Mouse (Mus musculus) CD8-positive naive resting alpha-beta T cell, adult 2 months (primary cell): ENCODE measurements around the gene Dtymk.
"Not testable (repeated sequence)": the region's sequence is repeated elsewhere in the genome, so short reads cannot be mapped to it uniquely, and the experiment has no call there.

Source experiments
- DNase-seq, 2 experiments: peaks; one replicate each; pipeline ENCODE4 v3.0.0; 2022; ENCODE audit warnings: low read depth in 2 of 2, low spot score in 2 of 2

Gene Dtymk

DNA sequence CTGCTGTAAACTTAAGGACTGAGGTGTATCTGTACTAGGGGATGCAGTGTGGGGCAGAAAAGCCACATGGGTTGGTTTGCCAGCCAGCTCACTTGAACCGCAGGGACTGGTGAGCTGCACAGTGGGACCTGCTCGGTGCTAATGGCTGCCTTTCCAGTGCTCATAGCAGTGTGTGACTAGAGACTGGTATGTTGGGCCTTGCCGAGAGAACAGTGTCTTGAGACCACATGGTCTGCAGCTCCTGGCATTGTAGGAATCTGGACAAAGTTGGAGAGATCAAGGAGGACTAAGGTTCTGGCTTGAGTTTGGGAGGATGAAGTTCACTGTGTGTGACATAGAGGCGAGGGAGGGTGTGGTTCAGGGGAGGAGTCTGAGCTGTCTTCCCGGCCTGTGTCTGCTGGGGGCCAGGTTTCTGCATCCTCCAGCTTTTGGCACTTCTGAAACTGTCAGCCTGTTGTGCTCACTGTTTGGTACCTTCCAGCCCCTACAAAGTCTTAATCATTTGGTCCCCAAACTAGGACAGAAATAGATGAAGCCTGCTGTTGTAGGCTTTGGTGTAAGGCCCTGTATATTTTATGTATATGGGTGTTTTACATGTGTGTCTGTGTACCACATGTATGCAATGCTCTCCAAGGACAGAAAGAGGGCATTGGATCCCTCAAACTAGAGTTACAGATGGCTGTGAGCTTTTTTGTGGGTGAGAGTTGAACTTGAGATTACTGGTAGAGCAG, 3.7 kb upstream of the Dtymk start:
- no peak for DNase-seq

- no peak for DNase-seq
Measured at GRCm38 (mm10) chr1:93804818-93805217, 3.1 kb upstream of the Dtymk start.

- peak; percentile 99 to 100 for DNase-seq
Measured at GRCm38 (mm10) chr1:93803556-93804507, 2.1 kb upstream of the Dtymk start, which contains the start of gene Ing5. Gene Ing5, plus strand, starts transcription at chr1:93803965.

- DNase-seq: no peak
Measured at GRCm38 (mm10) chr1:93802771-93803170, 1.0 kb upstream of the Dtymk start.

GRCm38 (mm10) chr1:93800670-93801503, 847 bp downstream of the Dtymk start:
- no peak for DNase-seq

DNA sequence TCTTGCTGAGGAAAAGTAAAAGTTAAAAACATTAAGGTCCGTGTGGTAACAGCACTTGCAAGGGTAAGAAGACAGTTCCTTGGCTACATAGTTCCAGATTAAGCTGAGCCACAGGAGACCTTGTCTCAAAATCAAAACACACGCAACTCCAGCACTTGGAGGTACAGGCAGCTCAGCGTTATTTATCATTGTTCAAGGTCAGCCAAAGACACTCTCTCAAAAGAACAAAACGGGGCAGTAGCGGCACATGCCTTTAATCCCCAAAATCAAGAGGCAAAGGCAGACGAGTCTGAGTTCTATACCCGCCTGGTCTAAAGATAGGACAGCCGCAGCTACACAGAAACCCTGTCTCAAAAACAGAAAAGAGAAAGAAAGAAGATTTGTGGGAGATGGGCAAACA, 5.8 kb downstream of the Dtymk start:
- DNase-seq: no peak

DNA sequence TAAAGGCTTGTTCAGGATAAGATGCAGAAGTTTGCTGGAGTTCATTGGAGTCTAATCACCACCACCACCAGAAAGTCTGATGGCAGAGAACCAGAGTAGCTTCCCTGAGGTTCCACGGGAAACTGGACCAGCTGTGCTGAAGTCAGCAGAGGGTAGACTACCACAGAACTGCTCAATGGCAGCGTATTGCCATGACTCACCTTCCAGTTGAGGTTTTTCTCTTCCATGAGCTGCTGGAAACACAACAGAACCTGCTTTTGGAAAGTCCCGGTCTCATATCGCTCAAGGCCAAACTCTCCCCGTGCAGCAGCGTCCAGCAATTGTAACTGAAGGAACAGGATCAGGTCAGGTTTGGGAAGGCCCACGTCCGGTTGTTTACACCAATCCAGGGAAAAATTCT, 7.2 kb downstream of the Dtymk start:
- DNase-seq: no peak

DNA sequence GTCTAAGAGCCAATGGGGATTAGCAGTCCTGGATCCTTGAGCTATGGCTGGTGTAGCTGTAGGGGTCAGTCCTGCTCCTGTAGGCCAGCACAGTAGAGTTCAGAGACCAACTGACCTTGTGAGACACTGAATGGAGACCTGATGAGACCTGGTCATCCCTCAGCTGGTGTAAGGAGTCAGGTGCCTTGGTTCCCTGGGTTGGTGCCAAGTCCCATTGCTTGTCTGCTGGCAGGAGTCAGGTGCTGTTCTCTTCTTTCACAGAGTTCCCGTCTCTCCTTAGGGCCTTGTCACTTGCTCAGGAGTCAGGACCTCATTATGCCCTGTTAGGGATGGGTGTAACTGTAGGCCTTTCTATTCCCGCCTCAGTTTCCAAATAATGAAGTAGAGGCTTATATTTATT, 14.8 kb downstream of the Dtymk start:
- no peak for DNase-seq

DNA sequence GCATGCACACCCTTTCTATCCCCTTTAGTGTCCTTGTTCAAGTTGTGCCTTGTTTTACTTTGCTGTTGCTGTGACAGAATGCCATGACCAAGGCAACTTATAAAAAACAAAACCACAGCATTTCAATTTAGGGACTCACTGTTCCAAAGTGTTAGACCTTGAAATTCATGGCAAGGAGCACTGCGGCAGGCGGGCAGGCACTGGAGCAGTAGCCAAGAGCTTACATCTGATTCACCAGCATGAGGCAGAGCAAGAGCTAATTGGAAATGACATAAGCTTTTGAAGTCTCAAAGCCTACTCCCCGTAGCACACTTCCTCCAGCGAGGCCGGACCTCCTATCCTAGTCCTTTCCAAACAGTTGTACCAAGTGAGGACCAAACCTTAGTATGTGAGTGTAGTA, 25.0 kb downstream of the Dtymk start:
- no peak for DNase-seq

GRCm38 (mm10) chr1:93769901-93770300, 31.8 kb downstream of the Dtymk start:
- DNase-seq: no peak

DNA sequence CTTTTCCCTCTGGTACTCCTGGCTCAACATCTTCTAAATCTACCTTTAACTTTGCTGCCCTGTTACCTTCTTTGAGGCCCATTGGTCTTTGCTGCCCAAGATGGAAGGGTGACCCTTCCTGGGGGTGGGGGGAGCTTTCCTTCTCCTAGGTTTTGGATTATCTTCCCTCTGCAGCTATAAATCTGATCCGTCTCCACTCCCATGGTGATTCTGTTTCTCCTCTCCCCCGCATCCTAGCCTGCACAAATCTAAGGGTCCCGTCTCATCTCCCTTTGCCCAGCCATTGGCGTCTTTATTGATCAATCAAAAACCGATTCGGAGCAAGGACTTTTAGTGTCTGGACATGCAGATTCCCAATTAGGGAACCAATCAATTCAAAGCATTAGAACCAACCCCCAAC, 34.1 kb downstream of the Dtymk start:
- no peak for DNase-seq

- DNase-seq: no peak
Measured at GRCm38 (mm10) chr1:93764871-93765591, 36.7 kb downstream of the Dtymk start.

DNA sequence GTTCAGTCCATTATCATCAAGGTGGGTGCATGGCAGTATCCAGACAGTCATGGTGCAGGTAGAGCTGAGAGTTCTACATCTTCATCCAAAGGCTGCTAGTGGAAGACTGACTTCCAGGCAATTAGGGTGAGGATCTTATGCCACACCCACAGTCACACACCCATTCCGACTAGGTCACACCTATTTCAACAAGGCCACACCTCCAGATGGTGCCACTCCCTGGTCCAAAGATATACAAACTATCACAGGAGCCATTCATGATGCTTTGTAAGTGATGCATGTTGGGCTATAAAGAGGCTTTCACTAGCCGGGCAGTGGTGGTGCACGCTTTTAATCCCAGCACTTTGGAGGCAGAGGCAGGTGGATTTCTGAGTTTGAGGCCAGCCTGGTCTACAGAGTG, 38.2 kb downstream of the Dtymk start:
- DNase-seq: not testable (repeated sequence)

DNA sequence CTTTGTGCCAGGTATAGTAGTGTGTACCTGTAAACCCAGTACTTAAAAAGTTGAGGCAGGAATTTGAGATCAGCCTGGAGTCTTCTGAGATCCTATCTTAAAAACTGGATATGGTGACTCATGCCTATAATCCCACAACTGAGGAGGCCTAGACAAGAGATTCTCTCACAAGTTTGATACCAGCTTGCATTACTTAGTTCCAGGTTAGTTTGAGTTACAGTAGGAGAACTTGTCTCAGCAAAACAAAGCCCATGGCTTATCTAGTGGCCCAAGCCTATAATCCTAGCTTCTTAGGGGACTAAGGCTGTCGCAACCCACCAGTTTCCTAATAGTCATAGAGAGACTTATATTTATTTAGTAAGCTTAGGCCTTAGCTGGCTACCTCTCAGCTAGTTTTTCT, 41.7 kb downstream of the Dtymk start:
- DNase-seq: no peak

DNA sequence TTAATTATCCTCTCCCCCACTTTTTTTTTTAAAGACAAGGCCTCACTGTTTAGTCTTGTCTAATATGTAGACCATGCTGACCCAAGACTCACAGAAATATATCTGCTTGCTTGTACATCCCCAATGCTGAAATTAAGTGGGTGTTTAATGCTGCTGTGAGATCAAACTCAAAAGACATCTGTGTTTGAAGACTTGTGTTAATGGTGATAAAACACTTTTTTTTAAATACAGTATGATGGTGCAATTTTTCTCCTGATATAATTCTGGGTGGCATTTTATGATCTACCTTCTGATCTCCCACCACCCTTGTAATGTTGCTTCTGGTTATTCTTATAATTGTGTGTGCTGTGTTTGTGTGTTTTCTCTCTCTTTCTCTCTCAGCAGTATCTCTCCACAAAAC, 45.6 kb downstream of the Dtymk start:
- no peak for DNase-seq

GRCm38 (mm10) chr1:93755618-93756017, 46.1 kb downstream of the Dtymk start:
- no peak for DNase-seq

GRCm38 (mm10) chr1:93755291-93755610, 46.5 kb downstream of the Dtymk start:
- DNase-seq: no peak

DNA sequence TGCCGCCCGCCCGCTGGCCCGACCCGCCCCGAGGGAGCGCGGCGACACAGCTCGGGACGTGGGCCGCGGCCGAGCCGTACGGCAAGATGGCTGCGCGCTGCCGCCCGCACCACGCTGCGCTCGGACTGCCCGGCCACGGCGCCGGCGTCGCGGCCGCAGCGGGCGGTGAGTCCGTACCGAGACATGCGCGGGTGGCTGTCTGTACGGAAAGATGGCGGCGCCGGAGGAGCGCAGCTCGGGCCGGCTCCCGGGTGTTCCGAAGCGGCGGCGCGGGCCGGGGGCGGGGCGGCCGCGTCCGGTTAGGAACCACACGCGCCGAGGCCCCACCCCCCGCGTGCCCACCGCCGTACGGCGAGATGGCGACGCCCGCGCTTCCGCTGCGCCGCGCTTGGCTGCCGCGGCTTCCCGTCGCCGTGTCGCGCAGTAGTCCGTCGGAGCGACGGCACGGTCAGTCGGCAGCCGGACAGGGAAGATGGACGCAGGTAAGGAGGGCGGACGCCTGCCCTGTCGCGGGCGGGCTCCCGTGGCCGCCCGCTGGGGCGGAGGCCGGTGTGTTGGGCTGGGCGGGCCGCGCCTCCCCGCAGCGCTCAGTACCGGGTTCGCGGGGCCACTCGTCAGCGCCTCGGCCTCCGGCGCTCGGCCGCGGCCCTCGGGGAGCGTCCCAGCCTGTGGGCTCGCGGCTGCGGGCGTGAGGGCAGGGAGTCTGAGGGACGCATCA, 47.0 kb downstream of the Dtymk start, which contains the start of gene Thap4:
Thap4 (minus strand) TSS at position 292 of the 718 bp plus-strand sequence.
- DNase-seq: peak; percentile 63 to 70

DNA sequence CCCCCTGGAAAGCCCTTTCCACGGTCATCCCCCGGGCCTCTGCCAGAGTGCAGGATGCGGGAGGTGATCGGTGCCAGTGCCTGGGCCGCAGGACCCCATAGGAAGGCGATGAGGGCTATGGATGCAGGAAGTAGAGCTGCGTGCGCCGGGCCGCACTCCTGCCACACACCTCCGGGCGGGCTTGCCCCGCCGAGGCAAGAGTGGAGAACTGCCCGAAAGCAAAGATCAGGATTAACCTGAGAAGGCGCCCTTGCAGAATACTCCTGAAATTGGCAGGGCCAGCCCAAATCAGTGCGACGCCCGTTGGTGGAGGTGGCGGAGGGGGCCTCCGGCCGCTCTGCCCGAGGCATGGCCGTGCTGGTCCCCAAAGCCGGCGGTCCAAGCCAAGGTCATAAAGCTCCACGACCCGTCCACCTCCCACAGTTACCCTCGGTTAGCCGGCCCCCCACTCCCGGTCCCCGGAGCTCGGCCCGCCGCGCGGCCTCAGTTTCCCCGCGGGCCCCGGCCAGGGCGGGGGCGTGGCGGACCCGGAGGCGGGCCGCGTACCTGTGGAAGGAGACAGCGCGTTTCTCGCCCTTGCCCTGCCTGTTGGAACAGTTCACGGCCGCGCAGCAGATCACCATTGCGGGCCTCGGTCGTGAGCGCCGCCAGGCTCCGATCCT, 47.7 kb downstream of the Dtymk start:
- peak in 1 of 2 experiments; percentile 14 for DNase-seq

- no peak for DNase-seq
Measured at GRCm38 (mm10) chr1:93751290-93751689, 50.4 kb downstream of the Dtymk start, which contains the start of gene Atg4b. Gene Atg4b, plus strand, starts transcription at chr1:93751500.
